ENCODE assay signal across 10 mouse cellular contexts in the genomic region with DNA sequence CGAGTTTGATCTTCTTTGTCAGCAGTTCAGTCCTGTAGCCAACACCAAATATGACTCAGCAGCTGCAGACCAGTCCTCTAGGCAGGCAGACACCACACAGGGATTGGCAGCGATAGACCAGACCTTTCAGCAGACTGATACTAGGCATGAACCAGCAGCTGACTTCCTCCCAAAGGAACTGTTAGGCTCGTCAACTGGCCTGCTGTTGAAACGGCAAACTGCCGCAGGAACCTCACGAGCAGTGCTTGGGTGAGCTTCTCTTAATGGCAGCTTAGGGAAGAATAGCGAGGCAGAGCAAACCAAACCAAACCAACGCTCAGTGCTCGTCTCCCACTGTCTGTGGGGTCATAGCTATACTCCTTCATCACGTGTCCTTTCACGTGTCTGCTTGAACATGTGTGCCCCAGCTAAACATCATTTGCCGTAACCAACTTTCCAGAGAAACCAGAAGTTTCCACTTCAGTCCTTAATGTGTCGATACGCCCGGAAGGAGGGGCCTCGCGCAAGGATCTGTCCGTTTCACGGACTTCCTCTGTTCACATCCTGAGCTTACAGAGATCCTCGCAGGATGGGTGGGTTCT. TPM values are rescaled to one million over a fixed set of nuclear protein-coding genes. Genes with fewer than 3 reads are reported as not detected.
DNase-seq lines count a peak whose midpoint lies in the region; ATAC-seq and TF ChIP-seq lines count a peak whose summit lies in the region.
"Had no signal": no experiment of that assay in that cellular context is flagged by ENCODE, and none has a peak within 500 bp of the region (broad histone marks: within the 10 kb centered on the region; RNA-seq: fewer than 3 reads in every experiment).

No protein-coding gene starts in this region.

- no peak for DNase-seq in lung, adult 2 months
- peak; percentile 64 to 72 for DNase-seq in heart, adult 2 months
- DNase-seq in thymus, postnatal 14 days: peak; percentile 77
- DNase-seq in right cerebral cortex, postnatal 25 days: no peak
- no peak for DNase-seq in cerebellum, adult 18-20 months
- no peak for DNase-seq in gastrocnemius, postnatal 14 days

- 0 out of 2 replicates have a peak overlapping the region, but pooled peaks have one; percentile 15 for H3K9ac ChIP-seq in lung, embryonic 16.5 days (ENCODE audit: low read length)
- H3K9ac ChIP-seq in heart, adult 2 months (ENCODE audit: low read depth, low read length): peak overlapping the region; percentile 10; the same call in 1 of the 2 replicates
- H3K9ac ChIP-seq in liver, embryonic 15.5 days: no peak overlapping the region
- H3K9ac ChIP-seq: forebrain, embryonic 15.5 days; limb, embryonic 12.5 days had no signal

- H3K27me3 ChIP-seq in lung, embryonic 16.5 days (ENCODE audit: control insufficient read depth, insufficient read depth, low read depth, low read length): no peaks in the 10 kb centered on the region
- H3K27me3 ChIP-seq in heart, adult 2 months (ENCODE audit: control insufficient read depth, insufficient read depth, low read length): no peaks in the 10 kb centered on the region
- H3K27me3 ChIP-seq in liver, embryonic 15.5 days: peaks cover 12% of the 10 kb centered on the region
- H3K27me3 ChIP-seq: forebrain, embryonic 15.5 days had no signal

- H3K9me3 ChIP-seq in lung, embryonic 16.5 days (ENCODE audit: control insufficient read depth, low read length): no peaks in the 10 kb centered on the region
- no peaks in the 10 kb centered on the region for H3K9me3 ChIP-seq in liver, embryonic 15.5 days (replicated peaks)
- H3K9me3 ChIP-seq: forebrain, embryonic 15.5 days; limb, embryonic 12.5 days had no signal

- no peaks in the 10 kb centered on the region for H3K36me3 ChIP-seq in lung, embryonic 16.5 days (ENCODE audit: control insufficient read depth, insufficient read depth, low read length)
- H3K36me3 ChIP-seq in heart, adult 2 months (ENCODE audit: control insufficient read depth, insufficient read depth, low read length): no peaks in the 10 kb centered on the region
- H3K36me3 ChIP-seq in liver, embryonic 15.5 days (replicated peaks): no peaks in the 10 kb centered on the region
- H3K36me3 ChIP-seq: forebrain, embryonic 15.5 days; limb, embryonic 12.5 days had no signal

- peak overlapping the region; percentile 84 for H3K27ac ChIP-seq in lung, embryonic 16.5 days (ENCODE audit: low read length)
- H3K27ac ChIP-seq in heart, adult 2 months: peak overlapping the region; percentile 84
- H3K27ac ChIP-seq in liver, embryonic 15.5 days (replicated peaks): peak overlapping the region; percentile 51
- H3K27ac ChIP-seq: forebrain, embryonic 15.5 days; limb, embryonic 12.5 days had no signal

- H3K4me1 ChIP-seq in lung, embryonic 16.5 days (replicated peaks; ENCODE audit: control insufficient read depth, insufficient read depth, low read length): peaks cover 39% of the 10 kb centered on the region
- H3K4me1 ChIP-seq in lung, adult 2 months (ENCODE audit: control insufficient read depth, insufficient read depth, low read length): peaks cover 17% of the 10 kb centered on the region
- peaks cover 17% of the 10 kb centered on the region for H3K4me1 ChIP-seq in heart, adult 2 months (ENCODE audit: control insufficient read depth, insufficient read depth, low read length)
- H3K4me1 ChIP-seq in liver, embryonic 15.5 days (replicated peaks): peaks cover 18% of the 10 kb centered on the region

- ATAC-seq in lung, embryonic 16.5 days (ENCODE audit: low read depth): no peak
- peak; percentile 49; the same call in 1 of the 2 replicates for ATAC-seq in liver, embryonic 15.5 days (ENCODE audit: insufficient read depth)
- ATAC-seq: forebrain, embryonic 15.5 days had no signal

- H3K79me2 ChIP-seq in heart, adult 2 months (replicated peaks; ENCODE audit: control insufficient read depth, insufficient read depth, low read length): no peaks in the 10 kb centered on the region

- intact Hi-C loops in heart, adult 2 months (cut with DNase I): loop anchor here (2.0 to 5.0 kb wide), 2 partner anchors 14 to 183 kb away; a partner anchor contains a TSS
- intact Hi-C loops in gastrocnemius, postnatal 14 days (cut with DNase I; ENCODE audit: low total_unique reads): no loop called here

- 0 out of 2 replicates have a peak, but pooled peaks have one; percentile 22 for TF ChIP-seq EP300 in heart, adult 2 months (IDR thresholded peaks at IDR 0.05; ENCODE audit: insufficient read depth, low read depth, low read length)

- TF ChIP-seq CTCF in lung, adult 2 months (IDR thresholded peaks at IDR 0.05; ENCODE audit: insufficient read depth, low read length): no peak
- no peak for TF ChIP-seq CTCF in heart, adult 2 months (IDR thresholded peaks at IDR 0.05)

- no peak overlapping the region for H3K4me3 ChIP-seq in lung, embryonic 16.5 days (ENCODE audit: low read length)
- H3K4me3 ChIP-seq in lung, adult 2 months (replicated peaks; ENCODE audit: extremely low read depth, low read depth, low read length): no peak overlapping the region
- no peak overlapping the region for H3K4me3 ChIP-seq in heart, adult 2 months
- no peak overlapping the region for H3K4me3 ChIP-seq in liver, embryonic 15.5 days (replicated peaks)
- H3K4me3 ChIP-seq: forebrain, embryonic 15.5 days; limb, embryonic 12.5 days had no signal

- no peak for TF ChIP-seq POLR2A in lung, adult 2 months (IDR thresholded peaks at IDR 0.05; ENCODE audit: borderline replicate concordance, extremely low read depth, low read depth, low read length)
- no peak for TF ChIP-seq POLR2A in heart, adult 2 months (IDR thresholded peaks at IDR 0.05; ENCODE audit: insufficient read depth, low read depth, low read length)

- H3K4me2 ChIP-seq in lung, embryonic 16.5 days (ENCODE audit: low read depth, low read length): peak overlapping the region; percentile 18
- H3K4me2 ChIP-seq in liver, embryonic 15.5 days: peak overlapping the region; percentile 43
- H3K4me2 ChIP-seq: forebrain, embryonic 15.5 days; limb, embryonic 12.5 days had no signal

- 60% methylated on average over 20 of the region's 20 CpGs for WGBS in lung, embryonic 16.5 days
- 34% methylated on average over 20 of the region's 20 CpGs for WGBS in lung, adult 2 months
- 27% methylated on average over 20 of the region's 20 CpGs for WGBS in heart, adult 2 months
- WGBS in liver, embryonic 15.5 days (ENCODE audit: insufficient replicate concordance): 10% methylated on average over 20 of the region's 20 CpGs

RNA-seq across cellular contexts. Expression of a gene that starts 14.3 kb away (rescaled TPM):
- 23.9 and 26.1 TPM in 2 replicates for polyA plus RNA-seq in lung, embryonic 16.5 days (2015; fragmentation: Nextera tagmentation; extraction: Ambion mirVana)
- 23.7 and 24.7 TPM in 2 replicates for polyA plus RNA-seq in lung, adult 2 months (2012; rRNA removed)
- 10 to 100 TPM; 20.1 to 24.5 TPM for total RNA-seq in heart, adult 2 months (2021)
- 18.1 and 34.0 TPM in 2 replicates for polyA plus RNA-seq in heart, adult 2 months (2012; rRNA removed)
- polyA plus RNA-seq in liver, embryonic 15.5 days (2015; fragmentation: Nextera tagmentation; extraction: Ambion mirVana): 2.8 and 3.4 TPM in 2 replicates
- 1 to 10 TPM; 8.0 to 9.4 TPM for total RNA-seq in gastrocnemius, postnatal 14 days (2021)

RNA-seq across cellular contexts. Expression of a gene that starts 15.3 kb away (rescaled TPM):
- 1.8 and 2.3 TPM in 2 replicates for polyA plus RNA-seq in lung, embryonic 16.5 days (2015; fragmentation: Nextera tagmentation; extraction: Ambion mirVana)
- 1.2 and 1.9 TPM in 2 replicates for polyA plus RNA-seq in lung, adult 2 months (2012; rRNA removed)
- 1 to 10 TPM; 1.9 to 2.9 TPM for total RNA-seq in heart, adult 2 months (2021)
- 8.6 and 9.9 TPM in 2 replicates for polyA plus RNA-seq in heart, adult 2 months (2012; rRNA removed)
- 0.17 and 0.23 TPM in 2 replicates for polyA plus RNA-seq in liver, embryonic 15.5 days (2015; fragmentation: Nextera tagmentation; extraction: Ambion mirVana)
- not detected for total RNA-seq in gastrocnemius, postnatal 14 days (2021)
- polyA plus RNA-seq: forebrain, embryonic 15.5 days had no signal

RNA-seq across cellular contexts. Expression of a gene that starts 30.0 kb away (rescaled TPM):
- not detected in 2 replicates for polyA plus RNA-seq in lung, embryonic 16.5 days (2015; fragmentation: Nextera tagmentation; extraction: Ambion mirVana)
- 0.06 and 0.33 TPM in 2 replicates for polyA plus RNA-seq in lung, adult 2 months (2012; rRNA removed)
- not detected for total RNA-seq in heart, adult 2 months (2021)
- not detected in 2 replicates for polyA plus RNA-seq in heart, adult 2 months (2012; rRNA removed)
- polyA plus RNA-seq in liver, embryonic 15.5 days (2015; fragmentation: Nextera tagmentation; extraction: Ambion mirVana): not detected in 2 replicates
- not detected for total RNA-seq in gastrocnemius, postnatal 14 days (2021)
- polyA plus RNA-seq: forebrain, embryonic 15.5 days; limb, embryonic 12.5 days had no signal

RNA-seq across cellular contexts. Expression of a gene that starts 47.5 kb away (rescaled TPM):
- polyA plus RNA-seq in lung, embryonic 16.5 days (2015; fragmentation: Nextera tagmentation; extraction: Ambion mirVana): 0.06 TPM in 1 of 2 replicates, not detected in the other
- polyA plus RNA-seq in lung, adult 2 months (2012; rRNA removed): 2.0 TPM in 1 of 2 replicates, not detected in the other
- total RNA-seq in heart, adult 2 months (2021): not detected
- not detected in 2 replicates for polyA plus RNA-seq in heart, adult 2 months (2012; rRNA removed)
- not detected in 2 replicates for polyA plus RNA-seq in liver, embryonic 15.5 days (2015; fragmentation: Nextera tagmentation; extraction: Ambion mirVana)
- not detected for total RNA-seq in gastrocnemius, postnatal 14 days (2021)
- polyA plus RNA-seq: forebrain, embryonic 15.5 days; limb, embryonic 12.5 days had no signal

RNA-seq across cellular contexts. Expression of a gene that starts 56.0 kb away (rescaled TPM):
- not detected in 2 replicates for polyA plus RNA-seq in lung, embryonic 16.5 days (2015; fragmentation: Nextera tagmentation; extraction: Ambion mirVana)
- polyA plus RNA-seq in lung, adult 2 months (2012; rRNA removed): not detected in 2 replicates
- total RNA-seq in heart, adult 2 months (2021): not detected
- not detected in 2 replicates for polyA plus RNA-seq in heart, adult 2 months (2012; rRNA removed)
- not detected in 2 replicates for polyA plus RNA-seq in liver, embryonic 15.5 days (2015; fragmentation: Nextera tagmentation; extraction: Ambion mirVana)
- total RNA-seq in gastrocnemius, postnatal 14 days (2021): not detected
- polyA plus RNA-seq: forebrain, embryonic 15.5 days; limb, embryonic 12.5 days had no signal

Comparison
In these comparisons a context has a peak if more than half of its experiments do, and no peak if none do; other contexts are left out.
1. DNase-seq: peak in heart, adult 2 months (2 of 2) and thymus, postnatal 14 days (single experiment); none in lung, adult 2 months (single experiment), right cerebral cortex, postnatal 25 days (single experiment), cerebellum, adult 18-20 months (0 of 2) and gastrocnemius, postnatal 14 days (single experiment).
2. Peak in every context shown above with its lines, with median percentiles within 50 percentile points of each other: H3K27ac ChIP-seq.